Mouse (Mus musculus): ENCODE measurements around the gene S100a3.

Gene S100a3

DNA sequence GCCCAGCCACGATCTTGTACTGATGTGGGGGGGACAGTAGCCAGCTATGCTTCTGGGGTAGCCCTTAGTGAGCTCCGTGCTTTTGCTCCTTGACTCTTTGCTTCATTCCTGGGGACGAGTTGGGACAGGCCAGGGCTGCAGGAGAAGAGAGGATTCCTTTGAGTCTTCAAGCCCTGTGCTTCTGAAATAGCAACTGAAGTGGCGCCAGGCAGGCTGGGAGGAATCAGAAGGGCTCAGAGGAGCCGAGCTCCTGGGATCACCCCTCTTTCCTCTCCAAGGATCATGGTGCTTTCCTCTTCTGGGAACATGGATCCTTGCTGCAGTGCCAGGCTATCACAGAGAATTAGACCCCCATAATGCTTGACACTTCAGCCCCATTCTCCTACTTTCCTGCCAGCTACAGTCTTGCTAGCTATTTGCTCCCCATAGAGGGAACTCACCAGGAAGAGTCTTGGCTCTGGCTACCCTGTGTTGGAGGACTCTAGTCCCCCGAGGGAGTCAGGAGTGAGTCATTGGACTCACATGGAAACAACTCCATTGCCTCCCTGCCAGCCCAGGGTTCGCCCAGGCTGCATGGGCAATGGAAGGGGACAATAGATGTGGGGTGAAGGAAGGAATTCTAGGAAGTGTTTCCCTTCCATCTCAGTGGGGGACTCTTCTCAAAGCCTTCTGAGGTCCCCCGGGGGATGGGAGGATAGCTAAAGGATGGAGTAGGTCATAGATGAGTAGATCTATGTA lies 40.2 kb downstream of the S100a3 start:
- DNase-seq (ENCODE audit: extremely low read depth, low read depth, low spot score): no peak

DNA sequence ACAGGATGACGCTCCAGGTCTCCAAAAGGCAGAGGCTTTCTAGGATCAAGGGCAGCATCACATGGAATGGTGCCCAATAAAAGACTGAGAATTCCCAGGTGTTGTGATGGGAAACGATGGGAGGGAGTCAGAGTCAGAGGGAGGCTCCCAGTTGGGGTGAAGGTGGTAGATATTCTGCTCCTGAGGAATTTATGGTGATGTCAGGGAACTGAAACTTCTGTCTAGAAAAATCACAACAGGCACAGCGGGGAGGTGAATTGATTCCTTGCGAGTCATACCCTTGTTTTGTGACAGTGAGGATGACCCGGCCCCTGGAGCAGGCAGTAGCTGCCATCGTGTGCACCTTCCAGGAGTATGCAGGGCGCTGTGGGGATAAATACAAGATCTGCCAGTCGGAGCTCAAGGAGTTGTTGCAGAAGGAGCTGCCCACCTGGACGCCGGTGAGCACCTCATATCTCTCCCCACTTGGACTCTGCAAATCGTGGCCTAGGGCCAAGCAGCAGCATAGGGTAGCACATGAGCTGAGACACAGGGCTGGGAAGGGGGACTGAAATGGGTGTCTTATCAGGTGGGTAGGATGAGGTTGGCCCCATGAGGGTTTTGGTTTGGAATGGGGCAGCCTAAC lies 41.2 kb downstream of the S100a3 start, which contains the start of gene Gm42674:
Gm42674 (plus strand) TSS at position 419 of the 625 bp plus-strand sequence.
- no peak for DNase-seq (ENCODE audit: extremely low read depth, low read depth, low spot score)

DNA sequence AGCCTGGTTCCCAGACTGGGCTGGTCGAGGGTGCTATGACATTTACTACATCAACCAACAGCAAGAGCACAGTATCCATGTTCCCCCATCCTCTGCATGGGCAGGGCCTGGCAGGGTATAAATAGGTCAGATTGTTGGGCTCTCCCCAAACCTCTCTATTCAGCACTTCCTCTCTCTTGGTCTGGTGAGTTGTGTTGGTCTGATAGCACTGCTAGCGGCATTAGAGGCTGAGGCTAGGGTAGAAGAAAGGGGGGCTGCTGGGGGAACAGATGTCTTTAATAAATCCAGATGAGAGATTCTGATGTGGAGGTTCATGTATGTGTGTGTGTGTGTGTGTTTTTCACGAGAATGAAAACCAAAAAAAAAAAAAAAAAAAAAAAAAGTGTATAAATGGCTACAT lies 43.2 kb downstream of the S100a3 start, which contains the start of gene S100a4:
S100a4 (plus strand) TSS at position 149 of the 400 bp plus-strand sequence.
- DNase-seq (ENCODE audit: extremely low read depth, low read depth, low spot score): no peak

DNA sequence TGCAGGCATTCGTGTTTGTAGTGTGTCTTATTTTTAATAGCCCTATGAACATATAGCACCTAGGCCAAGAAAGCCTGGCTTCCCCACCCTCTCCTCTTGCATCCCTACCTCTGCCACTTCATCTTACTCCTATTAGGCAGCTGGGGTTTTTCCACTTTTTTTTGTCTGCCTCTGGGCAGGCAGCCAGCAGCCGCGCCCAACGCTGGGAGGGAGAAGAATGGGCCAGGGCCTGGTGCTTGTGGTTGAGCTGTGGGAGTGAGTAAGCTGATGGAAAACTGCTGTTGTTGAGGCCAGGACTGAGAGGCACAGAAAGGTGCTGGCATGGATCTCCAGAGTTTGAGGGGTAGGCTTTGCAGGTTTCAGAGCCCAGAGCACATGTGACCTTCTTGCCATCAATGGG lies 44.0 kb downstream of the S100a3 start:
- DNase-seq (ENCODE audit: extremely low read depth, low read depth, low spot score): no peak

DNA sequence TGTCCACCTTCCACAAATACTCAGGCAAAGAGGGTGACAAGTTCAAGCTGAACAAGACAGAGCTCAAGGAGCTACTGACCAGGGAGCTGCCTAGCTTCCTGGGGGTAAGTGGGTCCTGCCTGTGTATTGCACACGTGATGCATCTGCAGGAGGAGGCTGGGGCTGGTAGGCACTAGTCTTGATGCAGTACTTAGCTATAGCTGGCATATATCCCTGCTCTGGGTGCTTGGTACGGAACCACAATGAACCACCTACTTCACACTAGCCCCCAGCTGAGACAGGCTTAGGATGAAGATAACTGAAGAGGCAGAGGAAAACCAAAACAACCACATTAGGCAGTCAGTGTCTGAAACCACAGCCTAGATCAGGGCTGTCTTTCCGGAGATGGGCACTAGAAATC lies 44.7 kb downstream of the S100a3 start:
- DNase-seq (ENCODE audit: extremely low read depth, low read depth, low spot score): no peak

DNA sequence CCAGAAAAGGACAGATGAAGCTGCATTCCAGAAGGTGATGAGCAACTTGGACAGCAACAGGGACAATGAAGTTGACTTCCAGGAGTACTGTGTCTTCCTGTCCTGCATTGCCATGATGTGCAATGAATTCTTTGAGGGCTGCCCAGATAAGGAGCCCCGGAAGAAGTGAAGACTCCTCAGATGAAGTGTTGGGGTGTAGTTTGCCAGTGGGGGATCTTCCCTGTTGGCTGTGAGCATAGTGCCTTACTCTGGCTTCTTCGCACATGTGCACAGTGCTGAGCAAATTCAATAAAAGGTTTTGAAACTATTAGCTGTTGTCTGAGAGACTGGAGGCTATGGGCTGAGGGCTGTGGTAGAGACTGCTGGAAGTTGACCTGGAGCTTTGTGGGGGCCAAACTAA lies 45.4 kb downstream of the S100a3 start:
- no peak for DNase-seq (ENCODE audit: extremely low read depth, low read depth, low spot score)

DNA sequence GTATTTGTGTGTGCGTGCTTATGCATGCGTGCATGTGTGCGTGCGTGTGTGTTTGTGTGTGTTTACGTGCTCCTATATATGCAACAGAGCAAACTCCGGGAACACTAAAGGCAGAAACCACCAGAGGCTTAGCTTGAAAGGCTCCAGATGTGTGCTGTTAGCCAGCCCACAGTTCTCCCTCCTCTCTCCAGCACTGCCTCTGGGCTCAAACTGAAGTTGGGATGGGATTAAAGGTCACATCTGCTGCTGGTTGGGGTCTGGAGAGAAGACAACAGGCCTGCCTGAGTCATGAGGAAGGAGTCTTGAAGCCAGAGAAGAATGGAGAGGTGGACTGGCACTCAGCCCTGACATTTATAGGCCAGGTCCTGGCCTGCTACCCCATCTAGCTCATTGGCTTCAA lies 45.8 kb downstream of the S100a3 start:
- DNase-seq (ENCODE audit: extremely low read depth, low read depth, low spot score): no peak

DNA sequence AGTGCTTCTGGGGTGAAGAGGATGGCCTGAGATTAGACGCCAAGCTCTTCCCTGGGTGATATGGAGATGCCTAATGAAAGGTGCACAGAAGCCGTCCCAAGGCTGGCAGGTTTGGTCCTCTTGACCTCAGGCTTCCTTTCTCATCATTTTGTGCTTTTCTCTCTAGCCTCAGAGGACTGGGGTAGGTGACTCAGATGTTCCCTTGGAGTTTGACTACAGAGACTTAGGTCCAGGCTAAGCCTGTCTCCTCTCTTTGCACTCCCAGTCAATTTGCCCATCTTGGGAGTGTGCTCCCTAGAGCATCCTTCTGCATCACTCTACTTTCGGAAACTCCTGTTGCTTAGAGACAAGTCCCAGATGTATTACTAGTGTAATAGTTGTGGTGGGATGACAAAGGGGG lies 47.0 kb downstream of the S100a3 start:
- no peak for DNase-seq (ENCODE audit: extremely low read depth, low read depth, low spot score)

DNA sequence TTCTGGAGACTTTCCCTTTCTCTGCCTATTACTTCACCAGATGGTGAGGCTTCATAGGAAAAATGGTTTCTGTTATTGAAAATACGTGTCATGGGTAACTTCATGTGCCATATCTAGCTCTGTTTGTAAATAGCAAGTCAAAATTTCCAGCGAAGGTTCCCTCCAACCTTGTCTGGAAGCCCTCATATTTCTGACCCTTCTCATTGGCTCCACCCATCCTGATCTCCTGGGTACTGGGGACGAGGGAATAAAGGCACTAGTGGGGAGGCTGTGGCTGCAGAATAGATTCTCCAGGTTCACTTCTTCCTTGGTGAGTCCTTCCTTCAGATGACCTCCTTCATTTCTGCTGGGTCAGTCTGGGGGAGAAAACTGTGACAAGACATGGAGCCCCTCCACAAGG lies 47.8 kb downstream of the S100a3 start, which contains the start of gene S100a5:
S100a5 (plus strand) TSS at position 301 of the 400 bp plus-strand sequence.
- DNase-seq (ENCODE audit: extremely low read depth, low read depth, low spot score): no peak

DNA sequence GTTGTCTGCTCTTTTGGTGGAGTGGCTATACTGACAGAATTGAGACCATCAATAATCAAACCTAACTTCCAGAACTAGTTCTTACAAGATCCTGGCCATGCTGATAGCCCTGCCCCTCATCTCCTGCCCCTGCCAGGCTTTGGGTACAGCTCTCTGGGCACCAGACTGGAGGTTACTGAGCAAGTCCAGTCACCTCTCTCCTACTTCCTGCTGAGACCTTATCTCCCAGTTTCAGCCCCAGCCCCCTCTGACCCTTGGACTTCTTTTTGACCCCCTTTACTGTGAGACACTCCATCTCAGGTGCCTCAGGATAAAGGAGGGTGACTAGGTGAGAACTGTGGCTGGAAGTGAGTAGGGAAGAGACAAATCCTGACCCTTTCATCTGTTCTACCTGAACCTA lies 48.7 kb downstream of the S100a3 start:
- no peak for DNase-seq (ENCODE audit: extremely low read depth, low read depth, low spot score)

DNA sequence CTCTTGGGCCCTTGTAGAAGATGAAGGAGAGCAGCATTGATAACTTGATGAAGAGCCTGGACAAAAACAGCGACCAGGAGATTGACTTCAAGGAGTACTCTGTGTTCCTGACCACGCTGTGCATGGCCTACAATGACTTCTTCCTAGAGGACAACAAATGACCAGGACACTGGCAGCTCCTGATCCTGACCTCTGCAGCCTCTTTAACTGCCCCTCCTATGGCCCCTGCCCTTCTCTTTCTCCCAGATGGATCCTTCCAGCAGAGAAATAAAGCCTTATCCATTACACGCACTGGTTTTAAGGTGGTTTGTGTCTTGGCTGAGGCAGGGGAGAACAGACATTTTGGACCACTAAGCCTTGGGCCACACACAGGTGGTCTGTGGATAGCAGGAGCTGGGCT lies 51.1 kb downstream of the S100a3 start:
- DNase-seq (ENCODE audit: extremely low read depth, low read depth, low spot score): no peak

DNA sequence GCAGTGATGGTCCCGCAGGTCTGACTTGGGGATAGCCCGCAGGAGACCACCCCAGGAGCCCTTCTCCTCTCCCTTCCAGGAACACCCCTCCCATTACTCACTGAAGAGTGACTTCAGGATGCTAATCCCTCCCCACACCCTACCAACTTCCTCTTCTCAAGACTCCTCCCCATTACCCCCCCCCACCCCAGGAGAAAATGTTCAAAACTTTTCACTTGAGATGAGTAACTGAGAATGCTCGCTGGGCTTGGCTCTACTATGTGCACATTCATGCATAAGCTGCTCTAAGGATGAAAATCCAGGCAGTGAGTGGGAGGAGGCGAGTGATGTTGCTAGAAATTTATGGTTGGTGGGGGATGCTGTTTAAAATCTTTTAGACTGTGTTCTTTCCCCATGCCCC lies 51.7 kb downstream of the S100a3 start:
- no peak for DNase-seq (ENCODE audit: extremely low read depth, low read depth, low spot score)

DNA sequence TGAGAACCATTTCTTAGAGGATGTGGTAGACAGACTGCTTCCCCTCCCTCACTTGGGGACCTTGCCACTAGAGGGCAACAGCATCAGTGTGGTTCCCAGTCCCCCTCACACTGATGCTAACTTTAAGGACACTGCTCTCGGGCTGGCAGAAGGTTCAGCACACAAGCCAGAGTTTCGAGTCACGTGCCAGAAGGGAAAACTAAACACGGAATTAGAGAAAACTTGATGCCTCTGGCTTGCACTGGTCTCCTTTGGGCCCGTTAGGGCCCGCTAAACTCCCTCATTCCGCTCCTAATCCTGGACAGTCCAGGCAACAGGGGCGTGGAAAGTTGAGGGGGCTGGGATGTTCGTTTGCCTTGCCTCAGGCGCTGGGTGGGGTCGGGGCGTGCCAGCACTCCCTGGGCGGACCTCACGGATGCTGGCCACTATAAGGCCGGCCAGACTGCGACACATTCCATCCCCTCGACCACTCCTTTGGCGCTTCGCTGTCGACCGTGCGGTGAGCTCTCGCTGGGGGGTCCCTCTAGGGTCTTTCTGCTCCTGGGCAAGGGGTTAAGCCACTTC lies 52.4 kb downstream of the S100a3 start, which contains the start of gene S100a6:
S100a6 (plus strand) TSS at position 155 of the 564 bp plus-strand sequence.
- no peak for DNase-seq (ENCODE audit: extremely low read depth, low read depth, low spot score)

DNA sequence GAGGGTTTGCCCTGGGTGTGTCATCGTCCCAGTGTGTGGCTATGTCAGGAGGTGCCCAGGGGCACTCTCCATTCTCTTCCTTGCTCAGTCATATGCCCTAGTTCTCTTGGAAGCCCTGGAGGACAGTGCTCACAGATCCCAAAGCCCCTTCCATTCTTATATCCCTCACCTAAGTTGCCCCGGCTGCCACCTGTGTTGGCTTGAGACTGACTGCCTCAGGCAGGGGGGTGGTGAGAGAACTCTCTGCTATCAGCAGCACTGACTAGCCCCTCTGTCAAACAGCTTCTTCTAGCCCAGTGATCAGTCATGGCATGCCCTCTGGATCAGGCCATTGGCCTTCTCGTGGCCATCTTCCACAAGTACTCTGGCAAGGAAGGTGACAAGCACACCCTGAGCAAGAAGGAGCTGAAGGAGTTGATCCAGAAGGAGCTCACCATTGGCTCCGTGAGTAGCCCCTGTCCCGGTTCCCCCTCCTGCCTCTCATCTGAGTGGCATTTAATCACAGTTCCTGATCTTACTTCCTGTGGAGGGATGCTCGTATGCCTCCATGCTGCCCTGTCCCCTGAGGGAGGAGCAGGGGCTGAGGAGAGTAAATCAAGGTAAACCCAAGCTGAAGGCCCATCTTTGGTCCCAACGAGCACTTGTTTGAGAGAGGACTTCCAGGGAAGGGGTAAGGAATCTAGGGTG lies 53.2 kb downstream of the S100a3 start:
- DNase-seq (ENCODE audit: extremely low read depth, low read depth, low spot score): no peak

DNA sequence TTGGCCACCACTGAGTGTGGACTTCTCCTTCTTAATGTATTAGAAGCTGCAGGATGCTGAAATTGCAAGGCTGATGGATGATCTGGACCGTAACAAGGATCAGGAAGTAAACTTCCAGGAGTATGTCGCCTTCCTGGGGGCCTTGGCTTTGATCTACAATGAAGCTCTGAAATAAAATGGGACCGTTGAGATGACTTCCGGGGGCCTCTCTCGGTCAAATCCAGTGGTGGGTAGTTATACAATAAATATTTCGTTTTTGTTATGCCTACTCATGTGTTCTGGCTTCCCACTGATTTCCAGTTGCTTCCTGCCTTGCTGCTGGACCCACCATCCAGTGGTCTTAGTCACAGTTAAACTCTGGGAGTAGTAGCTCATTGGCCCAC lies 53.8 kb downstream of the S100a3 start:
- no peak for DNase-seq (ENCODE audit: extremely low read depth, low read depth, low spot score)

DNA sequence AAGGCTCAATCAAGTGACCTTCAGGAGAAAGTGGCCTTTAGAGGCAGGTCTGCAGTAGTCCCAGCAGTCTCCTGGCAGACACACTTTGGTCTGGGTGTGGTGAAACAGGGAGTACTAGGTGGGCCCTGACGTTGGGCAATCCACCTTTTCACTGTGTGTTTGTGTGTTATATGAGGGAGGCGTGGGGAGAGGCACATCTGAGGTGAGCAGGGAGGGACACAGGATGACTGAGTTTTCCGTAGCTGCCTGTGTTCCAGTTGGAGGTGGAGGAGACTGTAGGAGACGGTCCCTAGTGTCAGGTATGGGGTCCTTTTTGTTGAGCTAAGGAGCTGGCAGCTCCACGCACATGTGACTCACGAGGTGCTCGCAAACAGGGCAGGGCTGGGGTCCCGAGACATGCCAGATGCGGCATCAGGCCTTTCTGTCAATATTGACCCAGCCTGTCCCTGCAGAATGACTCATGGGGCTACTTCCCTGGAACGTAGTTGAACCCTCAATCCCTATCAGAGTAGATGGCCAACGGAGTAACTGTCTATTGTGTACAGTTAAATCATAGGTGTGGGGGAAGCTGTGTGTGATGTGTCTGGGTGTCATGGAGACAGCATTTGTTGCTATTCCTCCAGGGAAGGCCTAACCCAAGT lies 54.4 kb downstream of the S100a3 start:
- DNase-seq (ENCODE audit: extremely low read depth, low read depth, low spot score): no peak

DNA sequence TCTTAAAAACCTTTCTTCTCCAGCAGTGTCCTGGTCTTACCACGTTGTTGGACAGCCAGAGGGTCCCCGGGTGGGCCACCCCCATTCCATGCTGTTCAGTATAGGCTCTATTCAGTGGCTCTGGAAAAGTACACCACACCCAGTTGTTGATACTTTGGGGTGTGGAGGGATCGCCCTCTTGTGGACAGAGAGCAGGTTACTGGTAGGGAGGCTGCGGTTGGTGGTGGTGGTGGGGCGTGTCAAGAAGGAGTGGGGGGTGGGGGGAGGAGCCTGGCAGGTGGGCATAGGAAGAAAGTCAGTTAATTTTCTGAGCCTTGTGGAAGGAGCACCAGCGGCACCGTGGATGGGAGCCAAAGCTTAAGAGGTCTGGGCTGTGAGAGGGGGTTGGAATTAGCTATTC lies 55.0 kb downstream of the S100a3 start:
- no peak for DNase-seq (ENCODE audit: extremely low read depth, low read depth, low spot score)

DNA sequence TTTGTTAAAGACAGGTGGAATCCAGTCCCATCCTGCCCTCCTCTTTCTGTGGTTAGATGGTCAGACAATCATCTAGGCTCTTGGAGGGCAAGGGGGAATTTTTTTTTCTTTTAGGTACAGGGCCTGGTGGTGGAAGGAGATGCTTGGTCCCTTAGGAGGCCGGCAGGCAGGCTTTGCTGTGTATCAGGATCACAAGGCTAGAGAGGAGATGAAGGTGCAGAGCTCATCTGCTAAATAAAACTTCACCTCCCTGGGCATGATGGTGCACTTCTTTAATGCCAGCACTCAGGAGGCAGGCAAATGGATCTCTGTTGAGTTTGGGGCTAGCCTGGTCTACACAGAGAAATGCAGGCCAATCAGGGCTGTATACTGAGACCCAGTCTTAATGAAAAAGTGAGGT lies 55.5 kb downstream of the S100a3 start:
- DNase-seq (ENCODE audit: extremely low read depth, low read depth, low spot score): no peak

DNA sequence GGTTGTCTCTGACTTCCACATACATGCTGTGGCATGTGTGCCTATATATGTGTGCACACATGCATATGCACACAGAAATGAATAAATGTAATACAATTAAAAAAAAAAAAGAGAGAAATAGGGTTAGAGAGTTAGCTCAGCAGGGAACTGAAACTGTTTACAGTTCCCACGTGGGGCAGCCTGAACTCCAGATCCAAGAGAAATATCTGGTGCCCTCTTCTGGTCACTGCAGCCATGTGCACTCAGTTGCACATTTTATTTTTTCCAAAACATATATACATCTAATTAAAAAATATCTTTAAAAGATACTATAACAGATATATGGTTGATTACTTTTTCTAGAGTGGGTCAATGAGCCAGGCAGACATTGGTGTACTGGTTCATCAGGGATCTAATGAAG lies 57.2 kb downstream of the S100a3 start:
- DNase-seq (ENCODE audit: extremely low read depth, low read depth, low spot score): no peak

DNA sequence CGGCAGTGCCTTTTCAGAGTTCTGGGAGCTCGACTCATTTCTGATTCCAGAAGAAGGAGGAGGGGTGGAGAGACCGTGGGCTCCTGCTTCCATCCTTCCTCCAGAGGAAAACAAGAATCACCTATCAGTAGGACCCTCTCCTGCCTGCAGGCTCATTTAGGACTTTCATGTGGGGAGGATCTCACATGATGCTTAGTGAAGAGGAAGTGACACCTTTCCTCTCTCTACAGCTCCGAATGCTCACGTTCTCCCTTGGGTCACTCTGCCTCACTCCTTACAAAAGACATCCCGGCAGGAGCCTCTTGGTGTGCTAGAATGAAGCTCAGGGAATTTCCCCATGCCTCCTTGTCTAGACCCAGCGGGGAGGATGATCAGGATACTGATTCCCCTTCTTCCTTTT lies 61.2 kb downstream of the S100a3 start:
- no peak for DNase-seq (ENCODE audit: extremely low read depth, low read depth, low spot score)

DNA sequence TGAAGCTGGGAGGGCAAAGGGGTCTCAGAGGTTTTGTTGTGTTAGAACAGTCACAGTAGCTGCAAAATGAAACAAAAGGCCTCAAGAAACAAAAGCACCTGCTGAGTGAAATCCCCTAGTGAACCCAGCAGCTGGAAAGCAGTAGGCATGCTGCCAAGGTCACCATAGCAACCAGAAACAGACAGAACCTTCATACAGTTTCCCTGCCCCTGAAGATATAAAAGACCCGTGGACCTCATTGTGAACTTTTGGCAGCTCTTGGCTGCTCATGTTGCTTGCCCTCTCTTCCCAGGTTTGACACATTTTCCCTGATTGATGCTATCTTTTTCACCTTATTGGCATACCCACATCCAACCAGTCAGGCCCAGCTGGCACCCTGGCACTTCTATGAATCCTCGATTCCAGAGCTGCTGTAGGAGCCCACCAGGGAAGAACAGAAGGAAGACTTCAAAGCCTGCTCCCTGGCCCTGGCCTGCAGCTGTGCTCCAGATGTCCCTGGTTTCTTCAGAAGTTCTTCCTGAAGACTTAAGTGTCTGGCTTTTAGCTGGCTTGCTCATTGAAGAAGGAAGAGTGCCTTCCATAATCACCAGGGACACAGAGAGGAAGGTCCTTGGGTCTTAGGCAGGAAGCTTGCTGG lies 63.2 kb downstream of the S100a3 start:
- DNase-seq (ENCODE audit: extremely low read depth, low read depth, low spot score): no peak
